In the genomic region with DNA sequence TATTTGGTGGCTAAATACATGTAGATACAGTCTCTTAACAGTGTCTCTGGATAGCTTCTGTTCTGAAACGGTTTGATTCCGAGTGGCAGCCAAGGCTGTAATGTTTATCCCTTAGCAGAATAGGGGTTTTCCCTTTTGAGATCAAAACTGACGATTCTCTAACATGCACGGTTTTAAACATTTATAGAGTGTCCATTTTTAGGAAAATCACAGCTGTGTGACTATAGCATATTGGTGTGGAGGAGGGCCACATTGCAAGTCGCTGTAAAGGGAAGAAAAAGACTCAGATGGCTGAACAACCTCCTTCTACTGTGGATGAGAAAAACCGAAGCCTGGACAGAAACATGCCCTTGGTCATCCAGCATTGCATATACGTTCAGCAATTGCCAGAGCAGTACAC, we compare ENCODE assay signal across 29 mouse cellular contexts.
DNase-seq lines count a peak whose midpoint lies in the region; TF ChIP-seq lines count a peak whose summit lies in the region.
"Had no signal": no experiment of that assay in that cellular context is flagged by ENCODE, and none has a peak within 500 bp of the region (broad histone marks: within the 10 kb centered on the region; RNA-seq: fewer than 3 reads in every experiment).

No protein-coding gene starts in this region.

- peak overlapping the region; percentile 66 for H3K27ac ChIP-seq in left cerebral cortex, adult 2 months
- H3K27ac ChIP-seq: embryonic facial prominence, embryonic 12.5 days; forebrain, embryonic 15.5 days; hindbrain, embryonic 13.5 days; liver, embryonic 12.5 days; midbrain, embryonic 12.5 days; neural tube, embryonic 12.5 days; stomach, embryonic 15.5 days had no signal

- no peak overlapping the region for H3K4me3 ChIP-seq in left cerebral cortex, adult 2 months
- H3K4me3 ChIP-seq: embryonic facial prominence, embryonic 12.5 days; forebrain, embryonic 15.5 days; heart, embryonic 12.5 days; hindbrain, embryonic 13.5 days; liver, embryonic 12.5 days; megakaryocyte, embryonic 14.5 days; midbrain, embryonic 12.5 days; myocyte; neural tube, embryonic 12.5 days; stomach, embryonic 15.5 days had no signal

- intact Hi-C loops in left cerebral cortex, adult 2 months (cut with DNase I) = loop anchor here (2.0 to 5.0 kb wide), 2 partner anchors 37 to 114 kb away; no protein-coding TSS in a partner anchor
- intact Hi-C loops in left cerebral cortex, postnatal 36 days (cut with DNase I) = loop anchor here (10.0 kb wide), 1 partner anchor 59 kb away; no protein-coding TSS in a partner anchor

- no peak for TF ChIP-seq CTCF in left cerebral cortex, adult 2 months (IDR thresholded peaks at IDR 0.05)

- peak; percentile 46 for DNase-seq in right cerebral cortex, adult 18-20 months
- no peak for DNase-seq in right cerebral cortex, postnatal 14 days
- no peak for DNase-seq in left cerebral cortex, adult 2 months (ENCODE audit: extremely low spot score in 1 of 2, low spot score in 2 of 2)
- DNase-seq in left cerebral cortex, postnatal 36 days (ENCODE audit: low spot score in 2 of 2) = peak; percentile 22
- no peak for DNase-seq in adrenal gland, postnatal 4 days (ENCODE audit: low spot score in 2 of 2)
- no peak for DNase-seq in retina, postnatal 1 day
- DNase-seq in layer of hippocampus, adult 9-10 months (ENCODE audit: low spot score) = no peak
- DNase-seq: adrenal gland, adult 8-10 months; cerebellum, adult 11-12 months; cerebellum, adult 9-11 months; embryo, embryonic 11 days; gastrocnemius, postnatal 25 days; heart, adult 18-20 months; heart, postnatal 4 days; kidney, adult 9 months; kidney, postnatal 14 days; liver, postnatal 0 days; lung, postnatal 4 days; thymus, postnatal 14 days had no signal

Comparison
In these comparisons a context has a peak if more than half of its experiments do, and no peak if none do; other contexts are left out.
1. DNase-seq: peak in right cerebral cortex, adult 18-20 months (single experiment) and left cerebral cortex, postnatal 36 days (2 of 2); none in right cerebral cortex, postnatal 14 days (single experiment), left cerebral cortex, adult 2 months (0 of 2), adrenal gland, postnatal 4 days (0 of 2), retina, postnatal 1 day (single experiment) and layer of hippocampus, adult 9-10 months (single experiment).